ENCODE assay signal across 11 mouse cellular contexts in genomic region chr4:122878333-122879070, GRCm38 (mm10). TPM values are rescaled to one million over a fixed set of nuclear protein-coding genes. Genes with fewer than 3 reads are reported as not detected.
DNase-seq lines count a peak whose midpoint lies in the region; ATAC-seq and TF ChIP-seq lines count a peak whose summit lies in the region.
"Had no signal": no experiment of that assay in that cellular context is flagged by ENCODE, and none has a peak within 500 bp of the region (broad histone marks: within the 10 kb centered on the region; RNA-seq: fewer than 3 reads in every experiment).

No protein-coding gene starts in this region.

- intact Hi-C loops in left cerebral cortex, adult 2 months (cut with DNase I): no loop called here

- peak overlapping the region; percentile 13; the same call in 1 of the 2 replicates for H3K27ac ChIP-seq in left cerebral cortex, adult 2 months
- H3K27ac ChIP-seq: forebrain, embryonic 15.5 days; hindbrain, embryonic 13.5 days had no signal

- DNase-seq in left cerebral cortex, adult 2 months (ENCODE audit: extremely low spot score in 1 of 2, low spot score in 2 of 2): no peak
- no peak for DNase-seq in left cerebral cortex, adult 8-10 months (ENCODE audit: low spot score in 2 of 2)
- peak; percentile 52 for DNase-seq in NIH3T3 (ENCODE audit: low read depth)
- peak; percentile 71 for DNase-seq in induced T-regulatory cell, adult 2 months (ENCODE audit: low read depth)
- peak; percentile 67 for DNase-seq in naive thymus-derived CD4-positive, alpha-beta T cell, adult 2 months (ENCODE audit: low read depth)
- DNase-seq in ovary, adult 18-20 months (ENCODE audit: low spot score): no peak
- DNase-seq in retina, embryonic 14.5 days (ENCODE audit: low spot score): no peak
- DNase-seq: cerebellum, postnatal 25 days had no signal

- no peak overlapping the region for H3K4me3 ChIP-seq in left cerebral cortex, adult 2 months
- H3K4me3 ChIP-seq: forebrain, embryonic 15.5 days; hindbrain, embryonic 13.5 days had no signal

- TF ChIP-seq CTCF in left cerebral cortex, adult 2 months (IDR thresholded peaks at IDR 0.05): peak; percentile 7

- no peak for ATAC-seq in cerebellum, adult (ENCODE audit: insufficient number of reproducible peaks, low FRiP score, low TSS enrichment)
- ATAC-seq: forebrain, embryonic 15.5 days had no signal

RNA-seq across cellular contexts. Expression of gene Cap1, which starts 7.4 kb away (rescaled TPM):
- total RNA-seq in left cerebral cortex, adult 2 months (2021): 100 to 1,000 TPM; 260 to 281 TPM
- 100 to 1,000 TPM; 300 to 310 (median 302) TPM for total RNA-seq in left cerebral cortex, adult 8-10 months (2022)

RNA-seq across cellular contexts. Expression of gene Ppt1, which starts 42.5 kb away (rescaled TPM):
- 10 to 100 TPM; 97.2 to 97.7 TPM for total RNA-seq in left cerebral cortex, adult 2 months (2021)
- 100 to 1,000 TPM; 107 to 115 (median 111) TPM for total RNA-seq in left cerebral cortex, adult 8-10 months (2022)

Comparison
In these comparisons a context has a peak if more than half of its experiments do, and no peak if none do; other contexts are left out.
1. DNase-seq: peak in NIH3T3 (single experiment), induced T-regulatory cell, adult 2 months (single experiment) and naive thymus-derived CD4-positive, alpha-beta T cell, adult 2 months (single experiment); none in left cerebral cortex, adult 2 months (0 of 2), left cerebral cortex, adult 8-10 months (0 of 2), ovary, adult 18-20 months (single experiment) and retina, embryonic 14.5 days (single experiment).